Mouse (Mus musculus): Measurements from ENCODE around the gene Tbx3. TPM values are rescaled to one million over a fixed set of nuclear protein-coding genes. Genes with fewer than 3 reads are reported as not detected.

The Tbx3 gene
- polyA plus RNA-seq, 1 experiment from 2014 or later = 4.0 TPM

GRCm38 (mm10) chr5:119641714-119642113 is 28.8 kb upstream of the Tbx3 start:
- 11% methylated on average over 3 of the region's 3 CpGs for WGBS
- H3K4me3 ChIP-seq = no peak overlapping the region
- H3K9ac ChIP-seq = no peak overlapping the region
- ATAC-seq (ENCODE audit: low FRiP score, low read depth) = no peak
- H3K4me1 ChIP-seq (replicated peaks) = 0 out of 2 replicates have a peak, but pooled peaks cover 5% of the 10 kb centered on the region
- H3K27me3 ChIP-seq = peaks cover 16% of the 10 kb centered on the region
- no peak overlapping the region for H3K27ac ChIP-seq (replicated peaks)
- H3K36me3 ChIP-seq = no peaks in the 10 kb centered on the region
- H3K9me3 ChIP-seq = no peaks in the 10 kb centered on the region
- no peak overlapping the region for H3K4me2 ChIP-seq

- ATAC-seq (ENCODE audit: low FRiP score, low read depth) = no peak
- Histone ChIP-seq H3K36me3 (no peaks in the 10 kb centered on the region), H3K27me3 (peaks cover 35% of the 10 kb centered on the region), H3K27ac (replicated peaks) (no peak overlapping the region), H3K9ac (no peak overlapping the region), H3K9me3 (no peaks in the 10 kb centered on the region), H3K4me1 (replicated peaks) (0 out of 2 replicates have a peak, but pooled peaks cover under 1% of the 10 kb centered on the region), H3K4me3 (no peak overlapping the region), H3K4me2 (no peak overlapping the region)
- 83% methylated on average over 2 of the region's 2 CpGs for whole genome bisulfite sequencing
These were observed 23.5 kb upstream of the Tbx3 start for GRCm38 (mm10) chr5:119646965-119647364.

- H3K4me3 ChIP-seq = no peak overlapping the region
- no peak overlapping the region for H3K4me2 ChIP-seq
- no peak overlapping the region for H3K27ac ChIP-seq (replicated peaks)
- WGBS = 33% methylated on average over 13 of the region's 13 CpGs
- H3K27me3 ChIP-seq = peaks cover 58% of the 10 kb centered on the region
- no peaks in the 10 kb centered on the region for H3K9me3 ChIP-seq
- no peaks in the 10 kb centered on the region for H3K36me3 ChIP-seq
- no peak overlapping the region for H3K9ac ChIP-seq
- no peak for ATAC-seq (ENCODE audit: low FRiP score, low read depth)
- H3K4me1 ChIP-seq (replicated peaks) = no peaks in the 10 kb centered on the region
These were observed 19.1 kb upstream of the Tbx3 start for GRCm38 (mm10) chr5:119651135-119651965.

GRCm38 (mm10) chr5:119656354-119656753 is 14.1 kb upstream of the Tbx3 start:
- ATAC-seq (ENCODE audit: low FRiP score, low read depth) = no peak
- no peak overlapping the region for H3K9ac ChIP-seq
- WGBS = 8% methylated on average over 7 of the region's 7 CpGs
- no peak overlapping the region for H3K4me3 ChIP-seq
- H3K27me3 ChIP-seq = peaks cover 91% of the 10 kb centered on the region
- H3K27ac ChIP-seq (replicated peaks) = no peak overlapping the region
- H3K4me2 ChIP-seq = no peak overlapping the region
- no peaks in the 10 kb centered on the region for H3K9me3 ChIP-seq
- H3K4me1 ChIP-seq (replicated peaks) = 0 out of 2 replicates have a peak, but pooled peaks cover 3% of the 10 kb centered on the region
- no peaks in the 10 kb centered on the region for H3K36me3 ChIP-seq

- no peaks in the 10 kb centered on the region for H3K9me3 ChIP-seq
- no peak overlapping the region for H3K9ac ChIP-seq
- H3K4me1 ChIP-seq (replicated peaks) = 0 out of 2 replicates have a peak, but pooled peaks cover 3% of the 10 kb centered on the region
- WGBS = 1% methylated on average over 16 of the region's 21 CpGs
- H3K36me3 ChIP-seq = no peaks in the 10 kb centered on the region
- no peak overlapping the region for H3K27ac ChIP-seq (replicated peaks)
- peaks cover 91% of the 10 kb centered on the region for H3K27me3 ChIP-seq
- H3K4me2 ChIP-seq = no peak overlapping the region
- ATAC-seq (ENCODE audit: low FRiP score, low read depth) = no peak
- H3K4me3 ChIP-seq = no peak overlapping the region
These were observed 13.6 kb upstream of the Tbx3 start for GRCm38 (mm10) chr5:119656856-119657255.

GRCm38 (mm10) chr5:119657362-119657761 is 13.1 kb upstream of the Tbx3 start:
- Histone ChIP-seq H3K27ac (replicated peaks) (no peak overlapping the region), H3K27me3 (peaks cover 90% of the 10 kb centered on the region), H3K4me3 (no peak overlapping the region), H3K9me3 (no peaks in the 10 kb centered on the region), H3K4me2 (no peak overlapping the region), H3K36me3 (no peaks in the 10 kb centered on the region), H3K4me1 (replicated peaks) (0 out of 2 replicates have a peak, but pooled peaks cover 3% of the 10 kb centered on the region), H3K9ac (no peak overlapping the region)
- ATAC-seq (ENCODE audit: low FRiP score, low read depth) = no peak
- WGBS = 1% methylated on average over 6 of the region's 6 CpGs

- WGBS = 4% methylated on average over 6 of the region's 6 CpGs
- Histone ChIP-seq H3K36me3 (no peaks in the 10 kb centered on the region), H3K4me1 (replicated peaks) (0 out of 2 replicates have a peak, but pooled peaks cover 3% of the 10 kb centered on the region), H3K9ac (no peak overlapping the region), H3K9me3 (no peaks in the 10 kb centered on the region), H3K27ac (replicated peaks) (no peak overlapping the region), H3K27me3 (peaks cover 88% of the 10 kb centered on the region), H3K4me2 (no peak overlapping the region), H3K4me3 (no peak overlapping the region)
- ATAC-seq (ENCODE audit: low FRiP score, low read depth) = no peak
These were observed 12.7 kb upstream of the Tbx3 start for GRCm38 (mm10) chr5:119657804-119658203.

- Histone ChIP-seq H3K27me3 (peaks cover 89% of the 10 kb centered on the region), H3K4me2 (no peak overlapping the region), H3K9ac (no peak overlapping the region), H3K36me3 (no peaks in the 10 kb centered on the region), H3K4me3 (no peak overlapping the region), H3K4me1 (replicated peaks) (0 out of 2 replicates have a peak, but pooled peaks cover 3% of the 10 kb centered on the region), H3K27ac (replicated peaks) (no peak overlapping the region), H3K9me3 (no peaks in the 10 kb centered on the region)
- no peak for ATAC-seq (ENCODE audit: low FRiP score, low read depth)
- under 1% methylated on average over 5 of the region's 5 CpGs for WGBS
These were observed 12.1 kb upstream of the Tbx3 start for GRCm38 (mm10) chr5:119658396-119658795.

GRCm38 (mm10) chr5:119659041-119659440 is 11.4 kb upstream of the Tbx3 start:
- no peak overlapping the region for H3K27ac ChIP-seq (replicated peaks)
- ATAC-seq (ENCODE audit: low FRiP score, low read depth) = no peak
- H3K4me2 ChIP-seq = no peak overlapping the region
- no peaks in the 10 kb centered on the region for H3K9me3 ChIP-seq
- 5% methylated on average over 3 of the region's 3 CpGs for WGBS
- H3K4me1 ChIP-seq (replicated peaks) = 0 out of 2 replicates have a peak, but pooled peaks cover 3% of the 10 kb centered on the region
- no peak overlapping the region for H3K9ac ChIP-seq
- H3K36me3 ChIP-seq = no peaks in the 10 kb centered on the region
- H3K27me3 ChIP-seq = peaks cover 89% of the 10 kb centered on the region
- no peak overlapping the region for H3K4me3 ChIP-seq

GRCm38 (mm10) chr5:119660526-119661410 is 9.7 kb upstream of the Tbx3 start:
- no peak overlapping the region for H3K4me2 ChIP-seq
- H3K27ac ChIP-seq (replicated peaks) = no peak overlapping the region
- H3K27me3 ChIP-seq = peaks cover 89% of the 10 kb centered on the region
- WGBS = 2% methylated on average over 25 of the region's 25 CpGs
- H3K4me3 ChIP-seq = no peak overlapping the region
- no peaks in the 10 kb centered on the region for H3K9me3 ChIP-seq
- 0 out of 2 replicates have a peak, but pooled peaks cover 3% of the 10 kb centered on the region for H3K4me1 ChIP-seq (replicated peaks)
- no peak for ATAC-seq (ENCODE audit: low FRiP score, low read depth)
- no peak overlapping the region for H3K9ac ChIP-seq
- no peaks in the 10 kb centered on the region for H3K36me3 ChIP-seq

GRCm38 (mm10) chr5:119661474-119661873 is 9.0 kb upstream of the Tbx3 start:
- 2% methylated on average over 11 of the region's 11 CpGs for WGBS
- no peak for ATAC-seq (ENCODE audit: low FRiP score, low read depth)

GRCm38 (mm10) chr5:119662326-119662725 is 8.1 kb upstream of the Tbx3 start:
- WGBS = under 1% methylated on average over 13 of the region's 13 CpGs
- H3K4me2 ChIP-seq = no peak overlapping the region
- no peaks in the 10 kb centered on the region for H3K36me3 ChIP-seq
- no peaks in the 10 kb centered on the region for H3K9me3 ChIP-seq
- no peak overlapping the region for H3K9ac ChIP-seq
- H3K4me1 ChIP-seq (replicated peaks) = no peaks in the 10 kb centered on the region
- H3K27ac ChIP-seq (replicated peaks) = no peak overlapping the region
- no peak overlapping the region for H3K4me3 ChIP-seq
- peaks cover 89% of the 10 kb centered on the region for H3K27me3 ChIP-seq
- ATAC-seq (ENCODE audit: low FRiP score, low read depth) = no peak

More at GRCm38 (mm10) chr5:119661474-119661873, 9.0 kb upstream of the Tbx3 start:
- no peak overlapping the region for H3K4me2 ChIP-seq
- H3K27me3 ChIP-seq = peaks cover 89% of the 10 kb centered on the region
- H3K4me3 ChIP-seq = no peak overlapping the region
- 0 out of 2 replicates have a peak, but pooled peaks cover 3% of the 10 kb centered on the region for H3K4me1 ChIP-seq (replicated peaks)
- H3K36me3 ChIP-seq = no peaks in the 10 kb centered on the region
- H3K9ac ChIP-seq = no peak overlapping the region
- H3K27ac ChIP-seq (replicated peaks) = no peak overlapping the region
- no peaks in the 10 kb centered on the region for H3K9me3 ChIP-seq
